Mouse (Mus musculus) lung, embryonic 16.5 days (tissue): ENCODE results near the gene Cfb. TPM values are rescaled to one million over a fixed set of nuclear protein-coding genes. Genes with fewer than 3 reads are reported as not detected.
A peak's percentile ranks its signal among the peaks of the same experiment; 100 is the strongest.

ENCODE experiments used
- ATAC-seq: fragments of 200-750 bp; cut with Nextera tagmentation; 2 replicates; pipeline ENCODE4 v1.8.0; 2017; ENCODE audit warnings: low read depth, mild to moderate bottlenecking, moderate library complexity
- H3K27ac ChIP-seq: fragments of 300-500 bp; sonication (generic); 2 replicates; pipeline ENCODE4 v1.5.1; 2014; ENCODE audit warnings: mild to moderate bottlenecking, control low read depth, low read length
- H3K27me3 ChIP-seq: fragments of 300-500 bp; sonication (generic); 2 replicates; pipeline ENCODE4 v1.6.1; 2014; ENCODE audit warnings: low read depth, low read length, mixed read lengths; ENCODE audit not compliant: control insufficient read depth, insufficient read depth
- H3K36me3 ChIP-seq: fragments of 300-500 bp; sonication (generic); 2 replicates; pipeline ENCODE4 v1.6.1; 2014; ENCODE audit warnings: low read length; ENCODE audit not compliant: control insufficient read depth, insufficient read depth
- H3K4me1 ChIP-seq: fragments of 300-500 bp; sonication (generic); replicated peaks from 2 replicates; pipeline ENCODE4 v1.6.1; 2014; ENCODE audit warnings: low read length, mixed read lengths; ENCODE audit not compliant: control insufficient read depth, insufficient read depth
- H3K4me2 ChIP-seq: fragments of 300-500 bp; sonication (generic); 2 replicates; pipeline ENCODE4 v1.6.1; 2014; ENCODE audit warnings: low read depth, low read length, control low read depth
- H3K4me3 ChIP-seq: fragments of 300-500 bp; sonication (generic); 2 replicates; pipeline ENCODE4 v1.5.1; 2014; ENCODE audit warnings: mild to moderate bottlenecking, low read length, control low read depth
- H3K9ac ChIP-seq: fragments of 300-500 bp; sonication (generic); 2 replicates; pipeline ENCODE4 v1.6.1; 2014; ENCODE audit warnings: low read length, control low read depth
- H3K9me3 ChIP-seq: fragments of 300-500 bp; sonication (generic); 2 replicates; pipeline ENCODE4 v1.6.1; 2016; ENCODE audit warnings: low read length; ENCODE audit not compliant: control insufficient read depth
- WGBS: fragments of 180-500 bp; shearing (Covaris S2); extraction: QIAGEN DNeasy Blood & Tissue Kit; methylation state at CpG from one replicate; pipeline ENCODE4 v1.1.7; 2014; 5-methylcytosine and 5-hydroxymethylcytosine counted together
- polyA plus RNA-seq: library from polyadenylated mRNA; unstranded; fragments of >200 nt; fragmentation: Nextera tagmentation; extraction: Ambion mirVana; gene quantifications from 2 replicates; pipeline ENCODE4 v1.2.1, GENCODE M21; 2015

Gene Cfb
- polyA plus RNA-seq, 1 experiment from 2014 or later = 1.8 TPM

DNA sequence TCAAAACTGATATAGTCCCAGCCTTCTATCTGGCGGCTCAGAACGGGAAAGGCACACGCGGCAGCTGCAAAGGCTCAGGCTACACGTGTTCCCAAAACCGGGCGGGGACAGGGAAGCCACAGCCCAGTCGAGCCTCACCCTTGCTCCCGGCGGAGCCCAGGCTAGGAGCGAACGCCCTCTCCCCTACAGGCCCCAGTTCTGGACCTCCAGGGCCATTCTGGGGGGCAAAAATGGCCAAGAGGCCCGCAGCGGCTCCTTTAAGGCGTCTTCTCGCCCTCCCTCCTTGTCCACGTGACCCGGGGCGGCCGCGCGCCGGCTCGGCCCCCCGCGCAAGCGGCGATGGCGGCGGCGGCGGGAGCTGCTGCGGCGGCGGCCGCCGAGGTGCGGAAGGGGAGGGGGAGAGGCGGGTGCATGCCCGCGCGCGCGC is 35.9 kb upstream of the Cfb start, which contains the start of the genes C2 and Ehmt2:
C2 (minus strand) TSS at position 106 of the 427 bp plus-strand sequence.
Ehmt2 (plus strand) TSS at position 310 of the 427 bp plus-strand sequence.
- peak; percentile 69 for ATAC-seq
- Histone ChIP-seq H3K27me3 (no peaks in the 10 kb centered on the region), H3K4me3 (peak within 1 kb of the TSS; percentile 90), H3K9me3 (no peaks in the 10 kb centered on the region), H3K27ac (peak within 1 kb of the TSS; percentile 99), H3K36me3 (peaks cover 15% of the 10 kb centered on the region), H3K9ac (peak within 1 kb of the TSS; percentile 97), H3K4me1 (peaks cover 30% of the 10 kb centered on the region), H3K4me2 (peak within 1 kb of the TSS; percentile 72)
- under 1% methylated on average over 34 of the region's 44 CpGs for WGBS

DNA sequence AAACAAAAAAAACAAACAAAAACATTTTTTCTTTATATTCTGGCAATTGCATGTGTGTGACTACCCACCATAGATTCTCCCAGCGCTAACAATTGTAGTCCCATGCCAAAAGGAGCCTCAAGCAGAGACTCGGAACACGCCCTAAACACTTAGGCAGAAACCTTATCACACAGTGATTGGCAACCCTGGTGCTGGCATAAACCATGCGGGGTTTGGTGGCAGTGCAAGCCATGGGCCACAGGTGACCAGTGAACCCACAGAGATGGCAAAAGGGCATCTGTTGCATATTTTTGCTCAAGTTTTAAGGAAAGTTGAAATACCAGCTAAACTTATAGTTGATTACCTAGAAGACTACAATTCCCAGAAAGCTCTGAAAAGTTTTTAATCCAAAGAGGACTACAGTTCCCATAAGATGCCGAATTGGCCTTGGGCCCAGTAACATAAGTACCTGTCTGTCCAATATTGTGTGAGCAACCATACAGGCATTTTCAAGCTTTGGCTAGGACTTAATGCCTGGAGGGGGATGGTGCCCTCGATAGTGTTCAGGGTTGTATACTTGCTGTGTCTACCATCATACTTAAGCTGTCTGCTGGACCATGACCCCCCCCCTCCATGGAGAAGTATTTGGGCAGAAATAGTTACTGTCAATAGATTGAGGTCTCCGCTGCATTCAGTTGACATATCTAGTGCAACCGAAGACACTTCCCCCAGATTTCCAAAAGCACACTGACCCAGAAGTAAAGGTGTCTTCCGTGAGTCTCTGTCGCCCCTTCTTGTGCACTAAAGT is 35.2 kb upstream of the Cfb start:
- peak overlapping the region; percentile 90 for H3K4me3 ChIP-seq
- WGBS = 14% methylated on average over 10 of the region's 10 CpGs
- H3K9ac ChIP-seq = peak overlapping the region; percentile 97
- no peaks in the 10 kb centered on the region for H3K9me3 ChIP-seq
- H3K27me3 ChIP-seq = no peaks in the 10 kb centered on the region
- no peak for ATAC-seq
- peaks cover 9% of the 10 kb centered on the region for H3K36me3 ChIP-seq
- H3K27ac ChIP-seq = peak overlapping the region; percentile 99
- peak overlapping the region; percentile 72 for H3K4me2 ChIP-seq
- peaks cover 30% of the 10 kb centered on the region for H3K4me1 ChIP-seq

DNA sequence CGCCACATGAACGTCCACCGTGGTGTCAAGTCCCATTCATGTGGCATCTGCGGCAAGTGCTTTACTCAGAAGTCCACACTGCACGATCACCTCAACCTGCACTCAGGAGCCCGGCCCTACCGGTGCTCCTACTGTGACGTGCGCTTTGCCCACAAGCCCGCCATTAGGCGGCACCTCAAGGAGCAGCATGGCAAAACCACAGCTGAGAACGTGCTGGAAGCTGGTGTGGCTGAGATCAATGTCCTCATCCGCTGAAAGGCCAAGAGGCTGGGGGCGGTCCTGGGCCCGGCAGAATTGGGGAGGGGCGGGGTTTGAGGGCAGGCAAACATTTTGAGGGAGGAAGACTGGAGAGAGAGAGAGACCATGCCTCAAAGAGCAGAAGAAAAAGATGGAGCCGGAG is 34.0 kb upstream of the Cfb start:
- H3K27me3 ChIP-seq = no peaks in the 10 kb centered on the region
- no peak overlapping the region for H3K4me3 ChIP-seq
- WGBS = 78% methylated on average over 17 of the region's 17 CpGs
- ATAC-seq = no peak
- H3K27ac ChIP-seq = no peak overlapping the region
- no peaks in the 10 kb centered on the region for H3K9me3 ChIP-seq
- H3K4me2 ChIP-seq = no peak overlapping the region
- H3K9ac ChIP-seq = no peak overlapping the region
- peaks cover 8% of the 10 kb centered on the region for H3K36me3 ChIP-seq
- H3K4me1 ChIP-seq = peaks cover 30% of the 10 kb centered on the region

- H3K27ac ChIP-seq = no peak overlapping the region; the same call in 1 of the 2 replicates
- H3K4me2 ChIP-seq = peak overlapping the region; percentile 84; the same call in 1 of the 2 replicates
- peak overlapping the region; percentile 71; the same call in 1 of the 2 replicates for H3K4me3 ChIP-seq
- peaks cover 30% of the 10 kb centered on the region for H3K4me1 ChIP-seq
- H3K27me3 ChIP-seq = no peaks in the 10 kb centered on the region
- WGBS = 92% methylated on average over 15 of the region's 15 CpGs
- H3K36me3 ChIP-seq = peaks cover 8% of the 10 kb centered on the region
- peak overlapping the region; percentile 35; the same call in 1 of the 2 replicates for H3K9ac ChIP-seq
- H3K9me3 ChIP-seq = no peaks in the 10 kb centered on the region
- no peak for ATAC-seq
Observed at GRCm38 (mm10) chr17:34895724-34896123, 33.4 kb upstream of the Cfb start.

DNA sequence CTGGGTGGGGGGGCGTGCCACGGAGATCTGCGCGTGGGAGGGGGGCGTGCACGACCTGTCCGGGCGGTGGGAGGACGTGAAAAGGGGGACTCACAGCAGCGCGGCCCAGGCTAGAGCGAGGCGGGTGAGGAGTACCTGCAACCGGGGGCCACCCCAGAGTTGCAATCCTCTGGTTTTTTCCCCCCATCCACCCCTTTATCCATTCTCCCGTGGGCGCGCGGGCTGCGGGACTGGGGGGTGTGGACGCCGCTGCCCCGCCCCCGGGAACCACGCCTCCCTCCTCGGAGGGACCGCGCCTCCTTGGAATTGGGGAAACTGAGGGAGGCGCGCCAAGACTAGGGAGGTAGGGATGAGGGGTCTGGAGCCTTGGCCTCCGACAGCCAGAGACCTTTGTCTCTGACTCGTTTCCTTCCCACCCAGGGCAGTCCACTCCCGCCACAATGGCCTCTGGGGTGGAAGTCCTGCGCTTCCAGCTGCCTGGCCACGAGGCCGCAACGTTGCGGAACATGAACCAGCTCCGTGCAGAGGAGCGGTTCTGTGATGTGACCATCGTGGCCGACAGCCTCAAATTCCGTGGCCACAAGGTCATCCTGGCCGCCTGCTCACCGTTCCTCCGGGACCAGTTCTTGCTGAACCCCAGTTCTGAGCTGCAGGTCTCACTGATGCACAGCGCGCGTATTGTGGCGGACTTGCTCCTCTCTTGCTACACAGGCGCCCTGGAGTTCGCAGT is 32.6 kb upstream of the Cfb start:
- Histone ChIP-seq H3K36me3 (peaks cover 8% of the 10 kb centered on the region), H3K27me3 (no peaks in the 10 kb centered on the region), H3K9me3 (no peaks in the 10 kb centered on the region), H3K4me1 (peaks cover 26% of the 10 kb centered on the region), H3K9ac (peak overlapping the region; percentile 87), H3K27ac (peak overlapping the region; percentile 92), H3K4me2 (peak overlapping the region; percentile 84), H3K4me3 (peak overlapping the region; percentile 71)
- 6% methylated on average over 42 of the region's 51 CpGs for WGBS
- ATAC-seq = peak; percentile 8; the same call in 1 of the 2 replicates

DNA sequence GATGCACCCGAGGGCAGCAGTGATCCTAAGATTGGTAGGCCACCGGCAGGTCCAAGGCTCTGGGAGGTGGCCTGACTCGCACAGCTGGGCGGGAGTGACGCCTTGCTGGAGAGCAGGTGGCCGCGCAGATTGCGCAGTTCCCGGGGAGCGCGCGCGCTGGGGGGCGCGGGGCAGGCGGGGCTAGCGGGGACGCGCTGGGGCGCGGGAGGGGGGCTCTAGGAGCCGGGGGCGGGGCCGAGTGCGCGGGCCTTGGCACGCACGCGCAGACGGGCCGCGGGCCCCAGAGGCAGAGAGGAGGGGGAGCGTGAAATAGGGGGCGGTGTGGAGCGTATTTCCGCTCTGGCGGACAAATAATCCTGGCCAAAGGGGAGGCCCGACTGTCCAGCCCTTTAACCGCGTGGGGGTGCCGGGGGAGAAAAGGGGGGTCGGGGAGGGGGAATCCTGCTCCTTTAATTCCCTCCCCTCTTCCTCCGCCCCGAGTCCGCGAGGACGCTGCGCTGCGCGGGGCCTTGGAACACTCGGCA is 31.8 kb upstream of the Cfb start:
- Histone ChIP-seq H3K36me3 (peaks cover 8% of the 10 kb centered on the region), H3K4me2 (peak overlapping the region; percentile 84), H3K27me3 (no peaks in the 10 kb centered on the region), H3K4me3 (peak overlapping the region; percentile 71), H3K4me1 (peaks cover 26% of the 10 kb centered on the region), H3K9ac (peak overlapping the region; percentile 87), H3K27ac (peak overlapping the region; percentile 92), H3K9me3 (no peaks in the 10 kb centered on the region)
- WGBS = under 1% methylated on average over 24 of the region's 51 CpGs
- ATAC-seq = peak; percentile 93

DNA sequence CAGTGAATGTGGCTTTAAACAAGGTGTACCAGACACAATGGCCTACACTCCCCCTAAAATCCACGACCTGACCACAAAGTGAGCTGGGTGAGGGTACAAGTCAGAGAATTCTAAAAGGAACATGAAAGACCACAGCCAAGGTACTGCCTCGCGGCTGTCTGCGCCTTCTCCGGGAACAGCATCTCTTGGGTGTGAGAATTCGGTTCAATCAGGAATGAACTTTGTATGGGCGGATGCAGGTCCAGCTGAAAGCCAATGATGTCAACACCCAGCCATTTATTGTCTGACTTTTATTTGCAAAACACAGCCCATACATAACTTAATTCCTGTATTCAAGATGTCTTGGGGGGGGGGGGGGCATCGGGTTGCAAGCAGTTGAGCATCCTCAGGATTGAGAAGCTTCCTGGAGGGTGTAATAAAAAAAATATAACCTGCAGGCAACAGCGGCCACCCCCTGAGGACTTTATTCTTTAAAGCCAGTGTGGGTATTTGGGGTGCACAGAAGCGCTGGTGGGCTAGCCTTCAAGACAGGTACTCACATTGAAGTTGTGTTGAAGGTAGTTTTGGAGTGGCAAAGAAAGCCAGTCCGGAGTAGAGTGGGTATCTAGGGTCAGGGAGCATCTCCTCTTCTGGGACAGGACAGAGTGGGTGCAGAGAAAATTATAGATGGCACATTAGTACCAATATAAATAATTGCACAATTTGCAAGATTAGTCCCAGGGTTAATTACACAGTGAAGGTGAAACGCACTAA is 30.9 kb upstream of the Cfb start:
- Histone ChIP-seq H3K4me3 (peak overlapping the region; percentile 71), H3K27ac (peak overlapping the region; percentile 53; the same call in 1 of the 2 replicates), H3K9ac (peak overlapping the region; percentile 70), H3K36me3 (peaks cover 8% of the 10 kb centered on the region), H3K4me1 (peaks cover 26% of the 10 kb centered on the region), H3K4me2 (peak overlapping the region; percentile 78), H3K27me3 (no peaks in the 10 kb centered on the region), H3K9me3 (no peaks in the 10 kb centered on the region)
- WGBS = 74% methylated on average over 12 of the region's 12 CpGs
- no peak for ATAC-seq

- no peaks in the 10 kb centered on the region for H3K27me3 ChIP-seq
- no peak for ATAC-seq
- H3K9ac ChIP-seq = no peak overlapping the region
- no peaks in the 10 kb centered on the region for H3K9me3 ChIP-seq
- peaks cover 16% of the 10 kb centered on the region for H3K4me1 ChIP-seq
- peaks cover 7% of the 10 kb centered on the region for H3K36me3 ChIP-seq
- WGBS = 89% methylated on average over 2 of the region's 2 CpGs
- no peak overlapping the region for H3K4me2 ChIP-seq
- H3K4me3 ChIP-seq = no peak overlapping the region
- no peak overlapping the region for H3K27ac ChIP-seq
Observed at GRCm38 (mm10) chr17:34891377-34891776, 29.1 kb upstream of the Cfb start.
